Mouse (Mus musculus) thymus, postnatal 4 days (tissue): Measurements from ENCODE around the gene Terf2ip.
A peak's percentile ranks its signal among the peaks of the same experiment; 100 is the strongest.

Experiments used
- DNase-seq: peaks from one replicate; pipeline ENCODE4 v3.0.0; 2021

The Terf2ip gene

DNA sequence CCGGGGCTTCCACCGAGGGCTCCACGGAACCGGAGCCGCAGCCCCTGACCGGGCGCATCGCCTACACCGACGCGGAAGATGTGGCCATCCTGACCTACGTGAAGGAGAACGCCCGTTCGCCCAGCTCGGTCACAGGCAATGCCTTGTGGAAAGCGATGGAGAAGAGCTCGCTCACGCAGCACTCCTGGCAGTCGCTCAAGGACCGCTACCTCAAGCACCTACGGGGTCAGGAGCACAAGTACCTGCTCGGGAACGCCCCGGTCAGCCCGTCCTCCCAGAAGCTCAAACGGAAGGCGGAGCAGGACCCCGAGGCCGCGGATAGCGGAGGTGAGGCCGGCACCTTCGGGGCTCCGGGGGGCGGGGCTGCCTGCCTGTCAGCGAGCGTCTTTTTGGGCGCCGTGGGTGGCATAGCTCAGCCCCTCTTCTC is 631 bp downstream of the Terf2ip start:
- peak; percentile 77 for DNase-seq

DNA sequence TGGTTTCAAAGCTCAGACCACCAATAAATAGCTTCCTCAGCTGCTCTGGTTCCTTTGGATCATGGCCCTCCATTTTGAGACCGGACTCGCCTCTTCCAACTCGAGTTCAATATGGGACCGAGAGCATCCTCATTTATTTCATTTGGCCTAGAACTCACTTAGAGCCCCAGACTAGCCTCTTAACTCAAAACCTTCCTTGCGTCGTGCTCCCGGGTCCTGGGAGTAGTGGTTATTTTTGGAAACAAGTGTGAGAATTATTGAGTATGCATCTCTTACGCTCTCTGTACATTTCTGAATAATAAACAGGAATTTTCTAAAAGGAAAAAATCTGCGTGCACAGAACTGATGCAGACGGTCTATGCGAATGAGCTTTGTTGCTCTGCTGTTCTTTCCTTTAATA is 3.7 kb downstream of the Terf2ip start, which contains the start of gene Gm6793:
TSS of gene Gm6793 (minus strand) at position 101 of the 400 bp plus-strand sequence.
- no peak for DNase-seq

DNA sequence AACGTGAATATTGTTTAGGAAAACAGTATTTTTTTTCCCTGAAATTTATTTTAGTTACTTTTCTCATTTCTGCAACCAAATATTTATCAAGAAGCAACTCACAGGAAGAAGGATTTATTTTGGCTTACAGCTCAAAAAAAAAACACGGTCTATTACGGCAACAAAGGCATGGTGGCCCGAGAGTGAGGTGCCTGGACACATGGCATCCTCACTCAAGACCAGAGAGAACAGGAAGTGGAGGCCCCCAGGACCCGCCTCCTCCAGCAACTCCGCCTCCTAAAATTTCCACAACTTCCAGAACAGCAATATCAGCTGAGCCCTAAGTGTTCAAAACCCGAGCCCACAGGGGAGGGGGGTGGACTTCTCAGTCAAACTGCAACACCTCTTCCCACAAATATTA is 18.3 kb downstream of the Terf2ip start:
- DNase-seq = no peak

DNA sequence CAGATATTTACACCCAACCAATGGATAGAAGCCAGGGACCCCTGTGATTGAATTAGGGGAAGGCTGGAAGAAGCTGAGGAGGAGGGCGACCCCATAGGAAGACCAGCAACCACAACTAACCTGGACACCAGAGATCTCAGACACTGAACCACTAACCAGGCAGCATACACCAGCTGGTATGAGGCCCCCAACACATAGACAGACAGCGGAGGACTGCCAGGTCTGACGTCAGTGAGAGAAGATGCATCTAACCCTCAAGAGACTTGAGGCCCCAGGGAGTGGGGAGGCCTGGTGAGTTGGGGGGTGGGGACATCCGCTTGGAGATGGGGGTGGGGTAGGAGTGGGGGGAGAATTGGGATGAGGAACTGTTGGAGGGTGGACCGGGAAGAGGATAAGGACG is 19.5 kb downstream of the Terf2ip start:
- no peak for DNase-seq

DNA sequence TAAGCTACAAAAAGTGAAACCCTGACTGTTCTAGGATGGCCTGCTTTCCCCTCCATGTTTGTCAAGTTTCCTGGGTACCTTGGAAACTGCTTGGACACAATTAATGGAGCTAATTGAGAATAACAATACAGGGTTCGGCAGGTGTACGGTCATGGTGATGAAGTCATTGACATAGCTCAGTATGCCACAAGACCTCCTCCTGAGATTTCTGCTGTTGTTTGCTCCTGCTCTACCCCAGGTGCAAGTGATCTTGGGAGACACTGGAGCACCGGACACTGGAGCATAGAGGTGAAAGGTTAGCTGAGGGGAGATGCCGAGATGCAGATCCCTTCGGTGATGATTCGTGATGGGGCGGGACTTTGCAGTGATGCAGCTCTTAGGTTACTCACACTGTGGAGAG is 21.9 kb downstream of the Terf2ip start:
- no peak for DNase-seq

DNA sequence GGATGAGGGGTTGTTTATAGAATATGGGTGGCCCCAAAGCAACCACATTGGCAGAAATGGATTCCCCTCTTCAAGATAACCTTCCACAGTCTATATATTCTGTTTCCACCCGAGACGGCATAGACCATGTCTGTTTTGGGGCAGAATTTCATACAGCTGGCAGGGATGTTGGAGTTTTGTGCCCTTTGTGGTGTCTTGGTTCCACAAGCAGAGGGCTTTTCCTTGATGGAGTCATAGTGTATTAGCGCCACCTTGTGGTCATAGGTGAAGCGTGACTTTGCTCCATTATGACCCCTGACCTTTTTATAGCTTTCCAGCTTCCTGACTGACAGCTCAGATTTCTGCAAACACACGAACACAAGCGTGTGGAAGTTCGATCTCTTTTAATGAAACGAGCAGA is 23.4 kb downstream of the Terf2ip start:
- peak; percentile 45 for DNase-seq

DNA sequence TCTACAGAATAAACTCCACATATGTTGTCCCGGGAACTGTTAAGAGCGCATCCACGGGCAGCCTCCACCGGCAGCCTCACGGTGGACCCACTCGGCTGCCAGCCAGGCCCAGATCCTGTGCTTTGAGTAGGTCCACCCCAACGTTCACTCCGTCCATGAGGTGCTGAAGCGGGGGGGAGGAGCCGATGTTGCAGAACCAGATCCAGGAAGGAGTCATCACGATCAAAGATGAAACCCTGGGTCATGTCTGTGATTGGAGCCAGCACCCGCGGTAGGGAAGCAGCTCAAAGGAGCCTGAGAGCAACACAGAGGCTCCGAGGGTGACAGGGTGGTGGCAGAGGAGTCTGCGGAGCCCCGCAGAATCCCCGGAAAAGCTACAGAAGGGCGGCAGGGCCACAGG is 26.3 kb downstream of the Terf2ip start:
- no peak for DNase-seq

DNA sequence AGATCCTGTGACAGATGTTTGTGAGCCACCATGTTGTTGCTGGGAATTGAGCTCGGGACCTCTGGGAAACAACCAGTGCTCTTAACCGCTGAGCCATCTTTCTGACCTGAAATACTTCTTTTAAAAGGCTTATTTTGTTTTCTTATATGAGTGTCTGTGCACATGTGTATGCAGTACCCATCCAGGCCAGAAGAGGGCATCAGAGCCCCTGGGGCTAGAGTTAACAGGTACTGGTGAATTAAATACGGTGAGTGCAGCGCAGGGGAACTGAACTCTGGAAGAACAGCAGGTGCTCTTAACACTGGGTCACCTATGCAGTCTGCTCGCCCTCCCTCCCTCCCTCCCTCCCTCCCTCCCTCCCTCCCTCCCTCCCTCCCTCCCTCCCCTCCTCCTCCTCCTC is 34.0 kb downstream of the Terf2ip start:
- peak; percentile 56 for DNase-seq

DNA sequence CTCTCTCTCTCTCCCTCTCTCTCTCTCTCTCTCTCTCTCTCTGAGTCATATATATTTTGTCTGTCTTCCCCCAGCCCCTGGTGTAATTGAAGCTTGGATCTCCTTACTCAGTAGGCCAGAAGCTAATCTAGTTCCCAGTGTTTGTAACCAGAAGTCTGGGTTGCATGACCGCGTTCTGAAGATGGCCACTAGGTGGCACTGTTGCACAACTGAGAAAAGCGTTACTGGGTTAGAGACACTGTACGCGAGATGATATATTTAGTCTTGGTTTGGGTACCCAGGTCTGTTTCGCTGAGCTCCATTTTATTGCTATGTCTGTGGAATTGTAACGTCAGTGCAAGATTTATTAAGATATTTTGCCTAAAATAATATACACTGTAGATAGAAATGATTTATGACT is 34.7 kb downstream of the Terf2ip start:
- DNase-seq = peak; percentile 85

DNA sequence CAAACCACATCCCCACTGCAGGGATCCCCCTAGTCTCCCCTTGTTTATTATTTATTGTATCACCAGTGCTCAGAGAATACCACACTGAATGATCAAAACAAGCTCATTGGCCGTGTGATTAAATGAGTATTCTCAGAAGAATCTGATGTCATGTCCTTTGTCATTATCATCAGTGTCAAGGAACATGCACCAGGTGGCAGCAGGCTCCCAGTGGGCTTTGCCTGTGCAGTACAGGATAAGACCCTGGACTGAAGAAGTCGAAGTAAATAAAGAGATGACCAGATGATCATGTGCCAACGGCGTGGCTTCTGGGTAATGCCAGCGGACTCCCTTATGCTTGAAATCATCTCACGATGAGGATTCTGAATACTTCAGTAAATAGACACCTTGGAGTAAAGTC is 37.1 kb downstream of the Terf2ip start:
- DNase-seq = no peak

DNA sequence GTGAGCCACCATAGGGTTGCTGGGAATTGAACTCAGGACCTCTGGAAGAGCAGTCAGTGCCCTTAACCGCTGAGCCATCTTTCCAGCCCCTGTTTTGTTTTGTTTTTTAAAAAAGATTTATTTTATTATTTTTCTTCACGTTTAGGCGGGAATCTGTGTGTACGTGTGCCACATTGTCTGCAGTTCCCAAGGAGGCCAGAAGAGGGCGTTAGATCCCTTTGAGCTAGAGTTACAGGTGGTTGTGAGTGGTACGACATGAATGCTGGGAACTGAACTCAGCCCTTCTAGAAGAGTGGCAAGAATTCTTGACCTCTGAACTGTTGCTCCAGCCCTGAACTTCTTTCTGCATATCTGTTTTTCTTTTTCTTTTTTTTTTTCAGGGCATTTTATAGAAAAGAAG is 38.8 kb downstream of the Terf2ip start:
- no peak for DNase-seq

DNA sequence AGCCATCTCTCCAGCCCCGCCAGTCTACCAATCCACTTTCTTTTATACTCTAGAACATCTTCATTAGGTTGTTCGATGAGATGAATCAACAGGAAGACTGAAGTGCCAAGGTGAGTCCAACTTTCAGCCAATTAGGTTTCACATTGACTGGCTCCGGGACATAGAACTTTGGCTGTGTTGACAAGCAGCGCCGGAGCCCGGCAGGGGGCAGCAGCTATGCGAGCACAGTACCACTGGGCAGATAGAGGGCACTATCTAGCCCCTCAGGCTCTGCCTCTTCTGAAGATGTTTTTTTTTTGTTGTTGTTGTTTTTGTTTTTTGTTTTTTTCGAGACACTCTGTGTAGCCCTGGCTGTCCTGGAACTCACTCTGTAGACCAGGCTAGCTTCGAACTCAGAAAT is 40.3 kb downstream of the Terf2ip start:
- DNase-seq = peak; percentile 9

DNA sequence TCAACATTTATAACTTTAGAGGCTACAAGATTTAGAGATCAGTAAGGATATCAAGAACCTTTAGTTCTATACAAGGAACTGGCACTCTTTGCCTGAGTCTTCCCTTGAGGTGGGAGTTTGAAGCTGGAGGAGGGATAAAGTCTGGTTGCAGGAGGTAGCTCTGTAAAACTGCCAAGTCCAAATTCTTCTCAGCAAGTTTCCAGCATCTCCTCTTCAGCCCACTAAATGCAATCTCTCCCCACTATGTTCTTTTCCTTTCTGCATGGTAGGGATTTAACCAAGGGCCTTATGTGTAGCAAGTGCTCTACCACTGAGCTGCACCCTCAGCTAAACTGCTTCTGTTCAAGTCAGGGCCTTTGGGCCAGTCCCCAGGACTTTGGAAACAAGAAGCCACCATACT is 43.3 kb downstream of the Terf2ip start:
- DNase-seq = no peak

DNA sequence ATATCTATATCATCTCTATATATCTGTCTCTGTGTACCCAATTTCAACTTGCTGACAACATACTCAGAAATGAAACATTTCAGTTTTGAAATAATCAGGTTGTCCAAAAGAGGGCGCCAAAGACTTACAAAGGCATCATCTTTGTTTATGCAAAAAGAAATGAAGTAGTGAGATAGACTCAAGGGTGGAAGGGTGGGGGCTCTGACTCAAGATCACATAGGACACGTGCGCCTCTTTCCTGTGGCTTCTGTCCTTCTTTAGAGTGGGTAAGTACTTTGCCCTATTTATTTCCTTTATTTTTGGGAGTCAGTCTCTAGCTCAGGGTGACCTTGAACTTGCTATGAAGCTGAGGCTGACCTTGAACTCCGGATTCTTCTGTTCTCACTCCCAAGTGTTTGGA is 50.2 kb downstream of the Terf2ip start:
- peak; percentile 15 for DNase-seq
